Mouse (Mus musculus): Measurements from ENCODE around the gene Agpat3.
A peak's percentile ranks its signal among the peaks of the same experiment; 100 is the strongest.

The Agpat3 gene

GRCm38 (mm10) chr10:78258142-78258675 lies 94.1 kb downstream of the Agpat3 start:
- DNase-seq (ENCODE audit: low spot score) = no peak

- DNase-seq (ENCODE audit: low spot score) = no peak
These were observed 96.6 kb downstream of the Agpat3 start for GRCm38 (mm10) chr10:78255646-78256059.

GRCm38 (mm10) chr10:78247206-78247605 lies 105.1 kb downstream of the Agpat3 start:
- no peak for DNase-seq (ENCODE audit: low spot score)

GRCm38 (mm10) chr10:78246725-78247124 lies 105.6 kb downstream of the Agpat3 start:
- no peak for DNase-seq (ENCODE audit: low spot score)

GRCm38 (mm10) chr10:78245225-78245547 lies 107.1 kb downstream of the Agpat3 start:
- DNase-seq (ENCODE audit: low spot score) = no peak

GRCm38 (mm10) chr10:78244438-78245224 lies 107.7 kb downstream of the Agpat3 start, which contains the start of gene Trappc10:
TSS of gene Trappc10 (minus strand) at chr10:78244641.
- DNase-seq (ENCODE audit: low spot score) = peak; percentile 53

GRCm38 (mm10) chr10:78244058-78244437 lies 108.2 kb downstream of the Agpat3 start:
- no peak for DNase-seq (ENCODE audit: low spot score)

- no peak for DNase-seq (ENCODE audit: low spot score)
These were observed 113.4 kb downstream of the Agpat3 start for GRCm38 (mm10) chr10:78238926-78239325.

- DNase-seq (ENCODE audit: low spot score) = no peak
These were observed 114.0 kb downstream of the Agpat3 start for GRCm38 (mm10) chr10:78238297-78238696.

- no peak for DNase-seq (ENCODE audit: low spot score)
These were observed 114.5 kb downstream of the Agpat3 start for GRCm38 (mm10) chr10:78237809-78238208.

- DNase-seq (ENCODE audit: low spot score) = no peak
These were observed 115.2 kb downstream of the Agpat3 start for GRCm38 (mm10) chr10:78236885-78237629.

- DNase-seq (ENCODE audit: low spot score) = no peak
These were observed 118.5 kb downstream of the Agpat3 start for GRCm38 (mm10) chr10:78233756-78234155.

GRCm38 (mm10) chr10:78233161-78233560 lies 119.1 kb downstream of the Agpat3 start:
- no peak for DNase-seq (ENCODE audit: low spot score)

GRCm38 (mm10) chr10:78232301-78232980 lies 119.8 kb downstream of the Agpat3 start:
- DNase-seq (ENCODE audit: low spot score) = no peak

- DNase-seq (ENCODE audit: low spot score) = no peak
These were observed 123.7 kb downstream of the Agpat3 start for GRCm38 (mm10) chr10:78228560-78228928.

- no peak for DNase-seq (ENCODE audit: low spot score)
These were observed 124.3 kb downstream of the Agpat3 start for GRCm38 (mm10) chr10:78227875-78228559.

- no peak for DNase-seq (ENCODE audit: low spot score)
These were observed 128.2 kb downstream of the Agpat3 start for GRCm38 (mm10) chr10:78224136-78224535.

- DNase-seq (ENCODE audit: low spot score) = no peak
These were observed 129.4 kb downstream of the Agpat3 start for GRCm38 (mm10) chr10:78222908-78223307.

- no peak for DNase-seq (ENCODE audit: low spot score)
These were observed 131.0 kb downstream of the Agpat3 start for GRCm38 (mm10) chr10:78221315-78221714.

- DNase-seq (ENCODE audit: low spot score) = peak; percentile 38
These were observed 132.8 kb downstream of the Agpat3 start for GRCm38 (mm10) chr10:78219528-78219927.
